Mouse (Mus musculus): ENCODE data around the gene Neurl1a.

Neurl1a gene

DNA sequence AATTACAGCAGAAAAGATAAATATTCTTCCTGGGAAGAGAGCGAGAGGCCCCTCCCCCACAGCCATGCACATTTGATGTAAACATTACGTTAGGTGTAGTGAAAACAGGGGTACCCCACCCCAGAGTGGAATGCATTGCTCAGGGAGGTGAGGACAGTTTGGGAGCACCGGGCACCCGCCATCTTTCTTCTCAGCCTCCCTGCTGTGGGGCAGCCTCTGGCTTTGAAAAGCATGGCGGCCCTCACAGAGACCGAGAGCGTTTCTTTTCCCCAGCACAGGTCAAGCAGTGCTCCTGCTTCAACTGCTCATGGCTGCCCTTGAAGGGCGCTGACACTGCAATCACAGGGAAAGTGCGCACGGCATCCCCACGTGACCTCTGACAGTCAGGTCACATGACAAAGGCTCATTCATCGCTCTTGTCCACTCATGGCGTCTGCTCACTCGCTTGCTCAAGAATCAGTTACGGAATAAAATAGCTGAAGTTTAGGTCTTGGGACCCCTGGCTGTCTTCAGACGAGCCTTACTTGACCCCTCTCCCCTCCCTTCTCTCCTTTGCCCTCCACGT is 108.3 kb downstream of the Neurl1a start:
- no peak for DNase-seq (ENCODE audit: low read depth)

DNA sequence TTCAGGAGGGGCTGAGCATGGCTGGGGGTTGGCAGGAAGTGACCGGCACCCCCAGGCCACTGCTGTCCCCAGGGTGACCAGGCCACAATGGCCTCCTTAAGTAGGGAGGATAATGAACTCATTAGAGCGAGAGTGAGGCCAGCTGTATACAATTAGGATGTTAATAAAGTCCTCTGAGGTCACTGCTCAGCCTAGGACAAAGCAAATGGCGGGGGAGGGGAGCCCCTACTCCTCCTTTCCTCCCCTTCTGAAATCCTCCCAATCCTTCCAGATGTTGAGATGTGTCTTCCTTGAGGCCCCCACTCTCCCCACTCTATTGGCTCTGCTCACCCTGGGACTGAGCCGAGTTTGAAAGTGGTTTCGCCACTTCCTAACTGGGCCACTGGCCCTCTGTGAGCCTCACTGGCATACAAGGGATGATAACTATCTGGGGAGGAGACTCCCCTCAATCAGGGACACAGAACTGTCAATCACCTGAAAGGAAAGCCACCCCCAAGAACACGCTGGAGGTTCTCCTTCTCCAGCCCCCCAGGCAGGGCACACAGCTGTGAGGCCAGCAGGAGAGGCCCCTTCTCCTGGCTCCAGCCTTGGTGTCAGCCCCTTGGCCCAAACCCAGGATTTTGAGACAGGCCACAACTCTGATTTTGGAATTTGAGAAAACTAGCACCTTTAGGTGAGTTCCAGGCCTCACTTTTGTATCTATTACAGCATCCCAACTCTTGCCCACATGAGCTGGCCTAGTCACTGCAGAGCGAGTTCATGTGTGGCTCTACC is 112.9 kb downstream of the Neurl1a start:
- no peak for DNase-seq (ENCODE audit: low read depth)

DNA sequence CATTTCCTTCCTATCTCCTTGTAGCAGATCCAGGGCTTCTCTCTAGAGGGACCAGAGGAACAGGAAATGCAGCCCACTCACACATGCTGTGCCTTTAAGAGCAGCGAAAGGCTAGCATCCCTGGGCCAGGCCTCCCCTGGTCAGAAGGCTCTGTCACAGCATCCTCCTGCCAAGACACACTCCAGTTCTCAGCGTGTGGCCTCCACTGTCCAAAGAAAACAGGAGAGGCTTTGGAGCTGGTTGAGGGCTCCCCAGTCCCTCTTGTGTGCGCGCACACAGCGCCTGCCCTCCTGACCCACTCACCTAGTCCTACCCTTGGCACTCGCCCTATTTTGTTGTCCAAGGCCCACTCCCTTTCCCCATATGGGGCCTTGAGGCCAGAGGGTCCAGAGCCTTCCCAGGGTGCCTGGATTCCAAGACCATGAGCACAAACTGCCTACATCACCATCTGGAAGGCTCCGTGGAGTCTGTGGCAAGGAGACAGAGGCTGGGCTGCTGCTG is 113.9 kb downstream of the Neurl1a start:
- no peak for DNase-seq (ENCODE audit: low read depth)

DNA sequence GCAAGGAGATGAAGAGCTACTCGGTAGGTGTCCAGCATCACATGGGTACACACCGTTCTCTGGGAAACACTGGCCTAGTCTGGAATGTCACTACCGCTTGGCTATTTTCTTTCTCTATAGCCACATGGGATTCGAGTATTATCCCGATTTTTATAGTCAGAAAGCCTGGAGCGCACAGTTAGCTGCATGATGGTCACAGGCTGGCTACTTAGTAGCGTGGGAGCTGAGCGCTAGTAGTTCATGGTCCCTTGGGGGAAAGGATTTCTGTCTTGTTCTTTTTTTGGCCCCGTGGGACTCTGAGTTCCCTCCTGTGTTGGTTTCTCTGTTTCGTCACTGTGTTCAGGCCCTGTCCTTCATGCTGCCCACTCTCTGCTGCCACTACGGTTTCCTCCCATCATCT is 119.5 kb downstream of the Neurl1a start:
- DNase-seq (ENCODE audit: low read depth): no peak

DNA sequence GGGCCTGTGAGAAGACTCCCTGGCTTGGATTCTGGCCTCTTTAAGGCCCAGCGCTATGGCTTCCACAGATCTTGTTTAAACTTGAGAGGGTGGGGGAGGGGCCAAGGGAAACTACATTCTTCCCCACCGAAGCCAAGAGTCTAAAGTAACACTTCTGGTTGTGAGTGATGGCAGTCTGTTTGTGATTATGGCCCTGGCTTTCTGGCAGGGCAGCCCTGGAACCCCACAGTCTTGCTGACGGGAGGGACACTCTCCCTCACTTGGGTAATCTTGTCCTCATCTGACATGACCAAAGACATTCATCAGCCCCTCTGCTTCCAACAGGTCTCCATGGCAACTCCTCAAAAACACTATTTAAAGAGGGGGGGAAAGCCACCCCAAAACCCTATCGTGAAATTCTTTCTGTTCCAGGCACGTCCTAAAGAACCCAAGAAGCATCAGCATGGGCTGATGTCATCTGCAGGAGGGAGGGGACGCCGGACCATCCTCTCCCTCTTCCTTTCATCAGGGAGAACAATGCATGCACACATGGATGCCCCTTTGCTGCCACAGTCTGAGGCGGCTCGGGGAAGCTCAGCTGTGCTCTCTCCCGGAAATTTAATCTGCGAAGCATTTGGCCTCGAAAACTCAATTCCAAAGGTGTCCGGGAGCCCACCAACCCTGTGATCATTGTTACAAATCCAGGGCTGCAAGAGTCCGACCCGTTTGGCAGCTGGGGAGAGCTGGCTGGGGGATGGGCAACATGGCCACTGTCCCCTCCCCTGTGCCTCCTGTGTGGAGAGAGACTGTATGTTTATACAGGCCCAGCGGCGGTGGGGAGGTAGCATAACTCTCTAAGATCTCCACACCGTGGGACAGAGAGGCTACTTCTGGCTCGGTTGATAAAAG is 122.9 kb downstream of the Neurl1a start:
- DNase-seq (ENCODE audit: low read depth): no peak

DNA sequence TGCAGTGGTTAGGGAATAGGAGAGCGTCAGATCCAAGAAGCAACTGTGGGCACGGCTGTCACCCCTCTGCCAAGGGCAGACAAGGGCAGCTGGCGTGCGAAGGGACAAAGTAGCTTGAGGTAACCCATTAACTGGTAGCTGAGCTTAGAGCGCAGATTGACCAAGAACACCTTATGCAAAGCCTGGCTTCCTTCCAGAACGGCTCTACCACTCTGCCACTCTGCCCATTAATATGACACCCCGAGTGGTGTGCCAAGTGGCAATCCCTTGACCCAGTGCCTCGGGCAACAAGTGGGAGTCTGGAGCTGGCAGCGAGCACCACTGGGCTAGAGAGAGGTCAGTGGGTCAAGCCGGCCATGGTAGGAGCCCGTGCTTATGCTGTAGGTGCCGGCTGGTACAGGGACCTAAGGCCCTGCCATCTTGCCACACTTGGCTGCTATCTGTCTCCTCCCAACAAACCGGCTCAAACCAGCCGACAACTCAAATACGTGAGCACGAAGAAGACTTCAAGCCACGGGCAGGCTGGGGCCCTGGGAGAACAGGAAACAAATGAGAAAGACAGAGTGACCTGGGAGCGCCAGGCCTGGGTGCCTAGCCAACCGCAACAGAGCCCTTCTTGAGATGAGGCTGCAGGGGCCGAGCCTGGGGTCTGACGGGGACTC is 123.7 kb downstream of the Neurl1a start:
- DNase-seq (ENCODE audit: low read depth): no peak

DNA sequence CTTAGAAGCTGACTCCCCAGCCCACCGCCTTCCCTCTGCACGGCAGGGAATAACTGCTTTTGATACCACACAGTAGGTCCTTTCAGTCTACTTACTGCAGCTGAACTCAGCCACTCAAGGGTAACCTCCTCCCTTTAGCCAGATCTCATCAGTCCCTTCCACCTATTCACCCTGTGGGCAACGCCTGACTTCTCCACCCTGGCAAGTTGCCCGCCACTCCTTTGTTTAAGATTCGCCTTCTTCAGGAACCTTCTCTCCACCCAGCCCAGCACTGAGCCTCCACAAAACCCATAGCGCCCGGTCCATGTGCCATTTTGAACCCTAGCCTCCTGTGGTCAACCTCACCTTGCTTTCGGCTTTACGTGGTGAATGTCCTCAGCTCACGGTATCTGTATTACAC is 124.5 kb downstream of the Neurl1a start:
- no peak for DNase-seq (ENCODE audit: low read depth)

DNA sequence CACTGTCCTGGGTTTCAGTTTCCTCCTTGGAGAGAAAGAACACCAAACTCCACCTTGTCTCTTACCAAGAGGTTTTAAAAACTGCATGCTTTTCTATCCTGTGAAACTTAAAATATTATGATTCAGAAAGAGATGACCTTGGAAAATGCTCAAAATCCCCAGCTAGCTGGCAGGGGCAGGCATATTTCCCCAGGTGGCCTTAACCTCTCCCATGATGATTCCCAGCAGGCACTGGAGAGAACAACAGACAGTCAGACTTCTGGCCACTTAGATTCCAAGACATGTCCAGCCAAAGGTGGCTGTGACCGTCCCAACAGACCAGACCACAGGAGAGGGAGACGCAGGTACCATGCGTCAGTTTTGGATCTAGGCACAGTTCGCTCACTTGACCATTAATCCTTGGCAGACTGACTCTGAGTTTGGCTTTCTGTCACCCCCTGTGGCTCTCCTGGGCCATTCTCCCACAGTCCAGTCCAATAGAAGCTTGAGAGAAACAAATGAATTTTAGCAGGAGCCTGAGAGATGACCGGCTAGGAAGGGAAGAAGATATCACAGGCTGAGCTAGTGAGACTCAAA is 125.6 kb downstream of the Neurl1a start:
- no peak for DNase-seq (ENCODE audit: low read depth)

DNA sequence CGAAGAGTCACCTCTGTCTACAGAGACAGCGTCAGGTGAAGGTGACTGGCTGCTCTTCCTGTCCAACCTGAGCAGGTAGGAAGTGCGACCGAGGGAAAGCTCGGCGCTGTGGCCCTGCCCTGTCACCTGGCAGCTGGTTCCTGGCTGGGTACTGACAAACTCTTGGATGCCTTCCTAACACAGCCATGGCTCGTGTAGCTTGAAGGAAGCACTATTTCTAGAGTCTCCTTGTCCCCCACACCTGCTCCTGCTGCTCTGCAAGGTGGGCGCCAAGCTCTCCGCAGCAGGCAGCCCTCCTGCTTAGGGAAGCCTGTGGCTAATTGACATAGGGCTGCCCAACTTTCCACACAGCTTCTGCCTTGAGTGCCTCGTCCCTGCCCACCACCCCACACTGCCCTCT is 126.8 kb downstream of the Neurl1a start:
- no peak for DNase-seq (ENCODE audit: low read depth)

DNA sequence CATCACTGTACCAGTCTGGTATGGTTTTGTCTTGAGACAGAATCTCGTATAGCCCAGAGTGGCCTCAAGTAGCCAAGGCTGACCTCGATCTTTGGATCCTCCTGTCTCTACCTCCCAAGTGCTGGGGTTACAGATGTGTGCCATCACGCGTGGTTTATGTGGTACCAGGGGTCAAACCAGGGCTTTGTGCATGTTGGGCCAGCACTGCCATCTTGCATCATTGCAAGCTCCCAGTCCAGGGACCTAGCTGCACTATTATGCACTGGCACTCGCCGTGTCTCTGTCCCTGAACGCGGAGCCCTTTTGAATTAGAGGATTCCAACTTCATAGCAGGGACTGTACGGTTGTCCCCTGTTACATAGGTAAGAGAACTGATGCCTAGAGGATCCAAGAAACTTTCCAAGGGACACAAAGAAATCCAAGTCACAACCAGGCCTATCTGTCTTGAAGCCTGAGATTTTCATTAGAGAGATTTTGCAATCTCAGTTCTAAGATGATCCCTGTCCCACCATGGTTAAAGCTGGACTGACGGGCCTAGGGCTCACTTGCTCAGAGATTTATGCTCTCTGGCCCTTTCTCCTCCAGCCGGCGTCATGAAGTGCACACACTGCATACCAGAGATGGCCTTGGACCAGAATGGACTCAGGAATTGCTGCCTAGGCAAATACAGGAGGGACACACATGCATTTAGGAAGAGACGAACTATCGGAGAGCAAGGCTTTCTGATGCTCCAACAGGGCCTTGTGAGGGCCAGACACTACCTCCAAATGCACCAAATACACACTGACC is 127.7 kb downstream of the Neurl1a start:
- no peak for DNase-seq (ENCODE audit: low read depth)

DNA sequence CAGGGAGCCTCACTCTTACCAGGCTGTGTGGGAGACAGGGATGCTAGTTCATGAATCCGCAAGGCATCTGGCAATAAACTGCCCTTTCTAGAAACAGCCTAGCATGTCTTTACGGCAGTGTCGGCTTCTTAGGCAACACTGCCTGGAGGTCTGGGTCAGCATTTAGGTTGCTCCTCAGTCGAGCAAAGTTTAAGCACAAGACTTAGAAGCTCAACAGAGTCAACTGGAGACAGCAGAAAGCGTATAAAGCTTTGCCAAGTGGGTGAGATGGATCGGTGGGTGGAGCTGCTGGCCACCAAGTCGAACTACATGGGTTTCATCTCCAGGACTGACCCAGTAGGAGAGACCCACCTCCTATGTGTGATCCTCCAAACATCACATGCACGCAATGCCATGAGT is 128.3 kb downstream of the Neurl1a start:
- no peak for DNase-seq (ENCODE audit: low read depth)
